Mouse (Mus musculus) layer of hippocampus, adult 11-12 months (tissue): ENCODE measurements at regions not wholly inside any gene's neighbourhood (a gene's known extent, or its start where the extent isn't known, plus 50 kb on each side); places are given as distances from the start of the nearest gene placed in this dataset.
"Not testable (repeated sequence)": the region's sequence is repeated elsewhere in the genome, so short reads cannot be mapped to it uniquely, and the experiment has no call there.

Experiments used
- DNase-seq: peaks from one replicate; pipeline ENCODE4 v3.0.0; 2022; ENCODE audit warnings: low spot score

DNA sequence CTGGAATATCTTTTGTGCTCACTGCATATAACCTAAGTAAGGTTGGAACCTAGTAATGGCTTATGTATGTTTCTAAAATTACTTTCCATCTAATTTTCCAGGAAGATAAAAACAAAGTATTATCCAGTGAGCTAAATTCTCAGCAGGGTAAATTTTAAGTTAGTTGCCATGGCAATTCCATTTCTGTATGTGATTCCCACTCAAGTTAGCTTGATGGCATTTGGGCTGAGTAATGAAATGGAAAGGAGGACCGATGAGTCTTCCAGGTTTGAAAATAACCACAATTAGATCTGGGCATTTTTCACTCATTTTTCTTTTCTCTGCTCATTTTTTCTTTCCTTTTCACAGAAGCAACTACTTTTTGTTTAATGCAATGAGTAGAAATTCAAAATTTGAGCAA, 398.4 kb upstream of the Gm10801 start:
- no peak for DNase-seq

DNA sequence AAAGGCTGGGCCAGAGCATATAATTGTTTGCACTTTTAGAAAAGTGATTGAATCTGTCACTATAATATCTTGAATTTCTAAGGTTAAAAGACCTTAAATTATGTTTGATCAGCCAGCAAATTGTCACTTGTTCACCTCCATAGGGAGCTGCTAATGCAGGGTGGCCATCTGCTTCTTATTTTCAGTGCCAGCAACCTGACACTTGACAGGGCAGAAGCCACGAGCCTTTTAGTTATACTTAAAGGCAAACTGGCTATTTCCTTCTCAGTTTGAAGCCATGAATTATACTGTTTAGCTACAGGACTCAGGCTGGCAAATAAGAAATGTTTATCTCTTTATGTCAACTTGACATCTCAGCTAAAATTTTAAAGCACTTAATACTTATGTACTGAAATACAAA, 392.5 kb upstream of the Gm10801 start:
- DNase-seq, result no peak

GRCm38 (mm10) chr2:98286796-98287352, 375.2 kb upstream of the Gm10801 start:
- DNase-seq, result peak; percentile 5

DNA sequence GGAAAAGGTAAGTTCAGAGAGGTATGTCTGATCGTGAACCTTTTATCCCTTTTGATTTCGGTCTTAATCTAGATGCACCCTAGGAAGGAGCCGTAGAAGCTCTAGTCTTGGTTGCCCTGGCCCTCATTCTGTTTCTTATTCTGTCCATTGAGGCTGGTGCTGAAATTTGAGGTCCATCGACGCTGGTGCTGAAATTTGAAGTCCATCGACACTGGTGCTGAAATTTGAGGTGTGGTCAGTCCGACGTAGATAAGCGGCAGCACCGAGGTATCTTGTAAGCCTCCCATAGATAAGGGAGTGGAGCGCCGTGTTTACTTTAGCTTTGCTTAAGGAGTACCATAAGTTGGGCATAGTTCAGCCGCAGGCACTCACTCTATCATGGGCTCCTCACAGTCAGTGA, 332.0 kb upstream of the Gm10801 start:
- DNase-seq, result not testable (repeated sequence)

GRCm38 (mm10) chr2:98354200-98354599, 307.8 kb upstream of the Gm10801 start:
- peak; percentile 3 for DNase-seq

- no peak for DNase-seq
Measured at GRCm38 (mm10) chr2:98379211-98379610, 282.8 kb upstream of the Gm10801 start.
